Mouse (Mus musculus): ENCODE measurements at regions not wholly inside any gene's neighbourhood (a gene's known extent, or its start where the extent isn't known, plus 50 kb on each side); places are given as distances from the start of the nearest gene placed in this dataset.

DNA sequence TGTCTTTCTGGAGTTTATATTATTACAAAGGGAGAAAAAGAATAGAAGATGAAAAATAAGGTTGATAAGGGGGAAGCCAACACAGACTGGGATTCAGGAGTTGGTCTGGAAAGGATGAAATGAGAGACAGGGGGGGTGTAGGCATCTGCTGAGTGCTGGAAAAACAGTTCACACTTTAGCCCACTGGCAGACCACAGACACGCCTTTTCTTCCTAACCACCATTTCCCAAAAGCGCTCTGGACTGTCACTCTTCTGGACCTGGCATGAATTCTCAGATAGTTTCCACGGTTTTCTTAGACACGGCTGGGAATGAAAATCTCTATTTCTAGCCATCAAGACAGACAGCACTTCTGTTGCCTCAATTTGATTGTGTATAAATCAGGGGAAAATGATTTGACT, 850.2 kb upstream of the A1bg start:
- TF ChIP-seq CTCF (IDR thresholded peaks at IDR 0.05; ENCODE audit: low read depth) (no peak), EP300 (IDR thresholded peaks at IDR 0.05; ENCODE audit: low read depth) (no peak)
